Mouse (Mus musculus): ENCODE measurements around the gene Olfr20. TPM values are rescaled to one million over a fixed set of nuclear protein-coding genes. Genes with fewer than 3 reads are reported as not detected.
A peak's percentile ranks its signal among the peaks of the same experiment; 100 is the strongest.
"Not testable (repeated sequence)": the region's sequence is repeated elsewhere in the genome, so short reads cannot be mapped to it uniquely, and the experiment has no call there.

The Olfr20 gene
- polyA plus RNA-seq (2015; fragmentation: Nextera tagmentation; extraction: Ambion mirVana): not detected in 2 replicates

GRCm38 (mm10) chr11:73350483-73350882 is at the start of gene Olfr20:
Olfr20 (plus strand) TSS chr11:73350783.
- no peak within 1 kb of the TSS for H3K4me3 ChIP-seq
- 45% methylated on average over 3 of the region's 3 CpGs for WGBS
- H3K9ac ChIP-seq: no peak within 1 kb of the TSS
- H3K36me3 ChIP-seq: no peaks in the 10 kb centered on the region
- H3K4me2 ChIP-seq (replicated peaks): no peak within 1 kb of the TSS
- ATAC-seq (ENCODE audit: low FRiP score, low read depth): no peak
- no peaks in the 10 kb centered on the region for H3K4me1 ChIP-seq
- no peak within 1 kb of the TSS for H3K27ac ChIP-seq
- H3K9me3 ChIP-seq: no peaks in the 10 kb centered on the region
- no peaks in the 10 kb centered on the region for H3K27me3 ChIP-seq

GRCm38 (mm10) chr11:73303123-73303522 is 47.5 kb upstream of the Olfr20 start:
- Histone ChIP-seq H3K9me3 (no peaks in the 10 kb centered on the region), H3K36me3 (no peaks in the 10 kb centered on the region), H3K27ac (no peak overlapping the region), H3K4me2 (replicated peaks) (no peak overlapping the region), H3K27me3 (no peaks in the 10 kb centered on the region), H3K4me1 (no peaks in the 10 kb centered on the region), H3K4me3 (no peak overlapping the region), H3K9ac (no peak overlapping the region)
- WGBS: 53% methylated on average over 2 of the region's 2 CpGs
- ATAC-seq (ENCODE audit: low FRiP score, low read depth): no peak

GRCm38 (mm10) chr11:73315961-73316360 is 34.6 kb upstream of the Olfr20 start:
- Histone ChIP-seq H3K9ac (no peak overlapping the region), H3K27me3 (no peaks in the 10 kb centered on the region), H3K36me3 (no peaks in the 10 kb centered on the region), H3K4me1 (no peaks in the 10 kb centered on the region), H3K9me3 (no peaks in the 10 kb centered on the region), H3K4me2 (replicated peaks) (no peak overlapping the region), H3K4me3 (no peak overlapping the region), H3K27ac (no peak overlapping the region)
- ATAC-seq (ENCODE audit: low FRiP score, low read depth): no peak
- WGBS: 40% methylated on average over 3 of the region's 3 CpGs

GRCm38 (mm10) chr11:73318581-73318980 is 32.0 kb upstream of the Olfr20 start:
- not testable (repeated sequence) for H3K4me1 ChIP-seq; H3K36me3 ChIP-seq; H3K27me3 ChIP-seq; ATAC-seq (ENCODE audit: low FRiP score, low read depth); H3K27ac ChIP-seq; H3K9me3 ChIP-seq; H3K9ac ChIP-seq; H3K4me2 ChIP-seq (replicated peaks); H3K4me3 ChIP-seq
- WGBS: 73% methylated on average over 2 of the region's 2 CpGs

- not testable (repeated sequence) for ATAC-seq (ENCODE audit: low FRiP score, low read depth); H3K4me2 ChIP-seq (replicated peaks); H3K27me3 ChIP-seq; H3K9me3 ChIP-seq; H3K36me3 ChIP-seq; H3K4me1 ChIP-seq; H3K9ac ChIP-seq; H3K4me3 ChIP-seq; H3K27ac ChIP-seq
- WGBS: 92% methylated on average over 13 of the region's 13 CpGs
Measured at GRCm38 (mm10) chr11:73321064-73321463, 29.5 kb upstream of the Olfr20 start.

GRCm38 (mm10) chr11:73323906-73324830 is 26.4 kb upstream of the Olfr20 start:
- Histone ChIP-seq H3K9me3 (no peaks in the 10 kb centered on the region), H3K27me3 (no peaks in the 10 kb centered on the region), H3K4me3 (no peak overlapping the region), H3K4me2 (replicated peaks) (no peak overlapping the region), H3K4me1 (peaks cover 5% of the 10 kb centered on the region), H3K36me3 (no peaks in the 10 kb centered on the region), H3K27ac (no peak overlapping the region), H3K9ac (no peak overlapping the region)
- WGBS: 74% methylated on average over 9 of the region's 9 CpGs
- no peak for ATAC-seq (ENCODE audit: low FRiP score, low read depth)

GRCm38 (mm10) chr11:73326485-73326886 is 24.1 kb upstream of the Olfr20 start:
- no peaks in the 10 kb centered on the region for H3K36me3 ChIP-seq
- ATAC-seq (ENCODE audit: low FRiP score, low read depth): no peak
- 18% methylated on average over 12 of the region's 12 CpGs for WGBS
- H3K9me3 ChIP-seq: no peaks in the 10 kb centered on the region
- H3K4me2 ChIP-seq (replicated peaks): peak overlapping the region; percentile 49
- peaks cover 5% of the 10 kb centered on the region for H3K4me1 ChIP-seq
- H3K4me3 ChIP-seq: 0 out of 2 replicates have a peak overlapping the region, but pooled peaks have one; percentile 5
- no peaks in the 10 kb centered on the region for H3K27me3 ChIP-seq
- no peak overlapping the region for H3K27ac ChIP-seq
- H3K9ac ChIP-seq: no peak overlapping the region

- H3K9me3 ChIP-seq: no peaks in the 10 kb centered on the region
- 73% methylated on average over 4 of the region's 4 CpGs for WGBS
- no peak for ATAC-seq (ENCODE audit: low FRiP score, low read depth)
Measured at GRCm38 (mm10) chr11:73327361-73327760, 23.2 kb upstream of the Olfr20 start.

GRCm38 (mm10) chr11:73329442-73329841 is 21.1 kb upstream of the Olfr20 start, which contains the start of the genes Aspa, Gm49340 and Spata22:
Aspa (minus strand) TSS chr11:73329596.
Gm49340 (plus strand) TSS chr11:73329741.
Spata22 (plus strand) TSS chr11:73329741.
- Histone ChIP-seq H3K9me3 (no peaks in the 10 kb centered on the region), H3K4me2 (replicated peaks) (no peak within 1 kb of the TSS), H3K4me3 (no peak within 1 kb of the TSS), H3K4me1 (peaks cover 5% of the 10 kb centered on the region), H3K27me3 (no peaks in the 10 kb centered on the region), H3K27ac (no peak within 1 kb of the TSS), H3K9ac (no peak within 1 kb of the TSS), H3K36me3 (no peaks in the 10 kb centered on the region)
- WGBS: 77% methylated on average over 27 of the region's 27 CpGs
- no peak for ATAC-seq (ENCODE audit: low FRiP score, low read depth)

More at GRCm38 (mm10) chr11:73327361-73327760, 23.2 kb upstream of the Olfr20 start:
- Histone ChIP-seq H3K36me3 (no peaks in the 10 kb centered on the region), H3K4me3 (no peak overlapping the region), H3K9ac (no peak overlapping the region), H3K4me1 (peaks cover 5% of the 10 kb centered on the region), H3K27ac (no peak overlapping the region), H3K27me3 (no peaks in the 10 kb centered on the region), H3K4me2 (replicated peaks) (no peak overlapping the region)

- ATAC-seq (ENCODE audit: low FRiP score, low read depth): no peak
- no peak overlapping the region for H3K4me2 ChIP-seq (replicated peaks)
- no peak overlapping the region for H3K4me3 ChIP-seq
- no peak overlapping the region for H3K27ac ChIP-seq
- H3K9ac ChIP-seq: no peak overlapping the region
- no peaks in the 10 kb centered on the region for H3K36me3 ChIP-seq
- 72% methylated on average over 2 of the region's 2 CpGs for WGBS
- H3K27me3 ChIP-seq: no peaks in the 10 kb centered on the region
- H3K9me3 ChIP-seq: no peaks in the 10 kb centered on the region; the same call in 1 of the 2 replicates
- H3K4me1 ChIP-seq: no peaks in the 10 kb centered on the region
Measured at GRCm38 (mm10) chr11:73333357-73333756, 17.2 kb upstream of the Olfr20 start.

GRCm38 (mm10) chr11:73336919-73337318 is 13.7 kb upstream of the Olfr20 start:
- no peak overlapping the region for H3K4me2 ChIP-seq (replicated peaks)
- no peaks in the 10 kb centered on the region; the same call in 1 of the 2 replicates for H3K9me3 ChIP-seq
- no peak overlapping the region for H3K9ac ChIP-seq
- no peak for ATAC-seq (ENCODE audit: low FRiP score, low read depth)
- 80% methylated on average over 4 of the region's 4 CpGs for WGBS
- no peaks in the 10 kb centered on the region for H3K36me3 ChIP-seq
- H3K27ac ChIP-seq: no peak overlapping the region
- no peaks in the 10 kb centered on the region for H3K4me1 ChIP-seq
- no peaks in the 10 kb centered on the region for H3K27me3 ChIP-seq
- H3K4me3 ChIP-seq: no peak overlapping the region

GRCm38 (mm10) chr11:73370946-73371345 is 20.4 kb downstream of the Olfr20 start, which contains the start of gene Olfr376:
Olfr376 (plus strand) TSS chr11:73371246.
- Histone ChIP-seq H3K27me3 (no peaks in the 10 kb centered on the region), H3K4me2 (replicated peaks) (no peak within 1 kb of the TSS), H3K9ac (no peak within 1 kb of the TSS), H3K4me3 (no peak within 1 kb of the TSS), H3K4me1 (no peaks in the 10 kb centered on the region), H3K9me3 (no peaks in the 10 kb centered on the region), H3K36me3 (no peaks in the 10 kb centered on the region), H3K27ac (no peak within 1 kb of the TSS)
- 82% methylated on average over 2 of the region's 2 CpGs for WGBS
- no peak for ATAC-seq (ENCODE audit: low FRiP score, low read depth)

All from limb, embryonic 13.5 days (tissue).